Mouse (Mus musculus) gastrocnemius, adult 18-20 months (tissue): Measurements from ENCODE around the gene Efna4. TPM values are rescaled to one million over a fixed set of nuclear protein-coding genes. Genes with fewer than 3 reads are reported as not detected.

Source experiments
- DNase-seq: peaks from one replicate; pipeline ENCODE4 v3.0.0; 2021; ENCODE audit warnings: low spot score
- total RNA-seq, 2 experiments: library from RNA; stranded (reverse); gene quantifications; 2 replicates each; pipeline ENCODE4 v1.2.3; 2021

Gene Efna4
- total RNA-seq, 2 experiments from 2014 or later: not detected

GRCm38 (mm10) chr3:89331561-89331960 is 6.3 kb downstream of the Efna4 start:
- DNase-seq: no peak

GRCm38 (mm10) chr3:89330948-89331347 is 6.9 kb downstream of the Efna4 start:
- DNase-seq: no peak

DNA sequence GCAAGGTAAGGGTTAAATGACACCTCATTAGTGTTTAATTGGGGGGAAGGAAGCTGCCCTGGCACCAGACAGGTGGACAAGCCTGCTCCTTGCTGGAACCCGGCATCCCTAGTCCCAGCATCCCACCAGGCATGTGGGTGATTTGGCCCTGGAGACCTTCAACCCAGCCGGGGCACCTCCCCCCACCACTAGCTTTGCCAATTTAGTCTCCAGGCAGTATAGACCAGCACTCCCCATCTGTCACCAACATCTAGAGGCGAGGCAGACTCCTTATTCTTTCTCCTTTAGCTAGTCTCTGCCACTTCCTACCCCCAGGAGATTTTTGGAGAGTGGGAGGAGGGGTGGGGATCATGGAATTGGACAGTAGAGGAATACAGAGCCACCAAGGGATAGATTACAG is 7.5 kb downstream of the Efna4 start:
- no peak for DNase-seq

DNA sequence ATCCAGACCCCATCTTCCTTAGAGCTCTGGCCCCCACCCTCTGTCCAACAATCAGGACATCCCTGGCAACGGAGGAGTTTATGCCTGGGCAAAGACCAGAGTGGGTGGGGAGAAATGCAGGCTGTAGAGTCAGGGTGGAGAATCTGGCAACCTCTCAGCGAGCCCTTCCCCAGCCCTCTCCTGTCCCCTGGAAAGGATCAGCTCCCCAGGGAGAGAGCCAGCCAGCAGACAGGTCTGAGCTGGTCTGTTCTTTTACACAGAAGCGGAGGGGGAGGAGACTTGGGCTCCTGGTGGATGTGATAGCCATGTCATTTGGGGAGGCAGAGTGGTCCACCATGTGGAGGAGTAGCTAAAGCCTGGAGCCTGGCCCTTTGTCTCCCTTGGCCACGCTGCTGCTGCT is 9.2 kb downstream of the Efna4 start:
- no peak for DNase-seq

DNA sequence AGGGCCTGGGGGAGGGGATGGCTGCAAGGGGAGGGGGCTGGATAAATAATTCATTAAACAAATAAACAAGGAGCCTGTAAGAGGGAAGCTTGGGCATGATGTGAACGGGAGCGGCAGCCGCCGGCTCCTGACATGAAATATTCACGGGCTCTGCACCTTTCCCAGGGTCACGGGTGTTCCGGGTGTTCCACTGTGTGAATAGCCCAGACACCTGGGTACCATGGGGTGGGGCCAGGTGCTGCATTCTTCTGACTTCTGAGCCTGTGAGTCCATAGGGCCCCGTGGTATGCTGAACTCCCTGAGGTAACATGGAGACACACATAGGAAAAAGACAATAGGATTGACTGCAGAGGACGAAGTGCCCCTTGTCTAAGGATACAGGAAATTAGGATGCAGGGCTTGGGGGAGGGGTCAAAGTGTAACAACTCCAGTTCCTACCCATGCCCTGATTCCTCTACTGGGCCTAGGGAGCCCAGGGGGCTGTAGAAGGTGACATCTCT is 10.4 kb downstream of the Efna4 start:
- DNase-seq: no peak

- DNase-seq: no peak
Measured at GRCm38 (mm10) chr3:89325882-89326281, 11.9 kb downstream of the Efna4 start.

- DNase-seq: peak; percentile 56
Measured at GRCm38 (mm10) chr3:89322514-89323165, 15.2 kb downstream of the Efna4 start, which contains the start of gene Efna3. Gene Efna3, minus strand, starts transcription at chr3:89322965.

GRCm38 (mm10) chr3:89322131-89322500 is 15.7 kb downstream of the Efna4 start:
- no peak for DNase-seq

- DNase-seq: no peak
Measured at GRCm38 (mm10) chr3:89321183-89322130, 16.4 kb downstream of the Efna4 start.

- DNase-seq: no peak
Measured at GRCm38 (mm10) chr3:89320581-89321182, 17.1 kb downstream of the Efna4 start.

GRCm38 (mm10) chr3:89319591-89320350 is 18.1 kb downstream of the Efna4 start:
- DNase-seq: no peak

GRCm38 (mm10) chr3:89318971-89319590 is 18.7 kb downstream of the Efna4 start:
- no peak for DNase-seq

DNA sequence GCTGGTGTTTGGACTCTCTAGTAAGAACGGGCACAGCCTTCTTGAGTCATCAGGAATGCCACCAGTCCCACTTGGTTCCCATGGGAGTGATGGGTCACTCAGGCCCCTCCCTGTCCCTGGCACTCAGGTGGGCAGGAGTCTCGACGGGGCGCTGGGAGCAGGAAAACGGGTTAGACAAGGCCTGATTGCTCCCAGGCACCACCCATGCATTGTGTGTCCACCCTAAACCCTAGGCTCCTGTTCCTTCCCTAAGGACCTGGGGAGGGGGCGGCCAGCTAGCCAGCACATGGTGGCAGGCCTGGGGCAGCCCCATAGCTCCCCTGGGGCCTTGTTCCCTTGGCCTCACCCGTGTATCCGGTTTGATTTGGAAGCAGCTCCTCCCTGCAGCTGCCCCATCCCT is 19.5 kb downstream of the Efna4 start:
- no peak for DNase-seq

GRCm38 (mm10) chr3:89317246-89317645 is 20.6 kb downstream of the Efna4 start:
- no peak for DNase-seq

DNA sequence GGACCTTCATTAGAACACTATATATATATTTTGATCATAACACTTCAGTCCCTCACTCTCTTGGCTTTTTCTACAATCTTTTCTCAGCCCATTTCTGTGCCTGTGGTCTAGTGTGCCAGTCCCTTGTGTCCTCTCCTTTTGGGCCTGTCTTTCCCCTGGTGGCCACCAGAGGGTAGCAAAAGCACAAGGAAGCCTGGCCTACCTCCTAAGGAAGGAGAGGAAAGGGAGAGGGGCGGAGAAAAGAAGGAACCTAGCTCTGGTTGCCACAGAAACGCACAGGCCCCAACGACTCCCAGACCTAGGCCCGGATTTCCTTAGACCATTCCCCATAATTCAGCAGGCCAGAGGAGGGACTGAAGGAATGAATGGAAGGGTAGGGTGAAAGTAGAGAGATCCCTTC is 21.0 kb downstream of the Efna4 start:
- DNase-seq: peak; percentile 85

DNA sequence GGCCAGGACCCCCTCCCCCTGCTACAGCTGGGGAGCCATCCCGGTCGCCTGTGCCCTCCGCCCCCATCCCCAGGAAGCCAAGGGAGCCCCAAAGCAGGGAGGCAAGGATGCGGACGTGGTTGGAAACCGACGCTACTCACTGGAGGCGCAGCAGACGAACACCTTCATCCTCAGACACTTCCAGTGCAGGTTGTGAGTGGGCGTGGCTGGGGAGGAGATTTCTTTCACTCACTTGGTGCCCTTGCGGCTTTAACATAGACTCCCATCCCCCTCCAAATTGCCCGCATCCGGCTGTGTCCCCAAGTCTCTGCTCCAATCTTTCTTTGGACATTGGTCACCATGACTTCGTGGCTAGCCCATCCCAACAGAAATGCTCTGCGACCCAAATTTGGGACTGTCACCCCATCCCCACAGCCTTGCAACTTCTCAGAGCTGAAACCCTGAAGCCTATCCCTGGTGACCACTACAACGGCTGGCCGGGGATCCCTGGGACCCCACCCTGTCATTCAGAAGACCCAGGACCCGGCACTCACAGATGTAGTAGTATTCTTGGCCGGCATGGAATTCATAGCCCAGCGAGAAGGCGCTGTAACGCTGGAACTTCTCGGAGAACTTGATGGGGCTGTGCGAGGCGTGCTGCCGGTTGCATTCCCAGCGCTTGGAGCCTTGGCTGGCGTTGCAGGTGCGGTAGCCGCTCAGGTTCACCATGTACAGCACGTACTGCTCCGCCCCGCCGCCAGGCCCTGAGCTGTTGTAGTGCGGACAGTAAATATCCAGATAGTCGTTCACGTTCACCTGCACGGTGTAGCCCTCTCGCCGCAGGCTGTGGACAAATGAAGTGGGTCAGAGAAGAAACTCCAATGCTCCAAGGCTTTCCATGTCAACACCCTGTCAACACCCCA is 21.6 kb downstream of the Efna4 start:
- no peak for DNase-seq

DNA sequence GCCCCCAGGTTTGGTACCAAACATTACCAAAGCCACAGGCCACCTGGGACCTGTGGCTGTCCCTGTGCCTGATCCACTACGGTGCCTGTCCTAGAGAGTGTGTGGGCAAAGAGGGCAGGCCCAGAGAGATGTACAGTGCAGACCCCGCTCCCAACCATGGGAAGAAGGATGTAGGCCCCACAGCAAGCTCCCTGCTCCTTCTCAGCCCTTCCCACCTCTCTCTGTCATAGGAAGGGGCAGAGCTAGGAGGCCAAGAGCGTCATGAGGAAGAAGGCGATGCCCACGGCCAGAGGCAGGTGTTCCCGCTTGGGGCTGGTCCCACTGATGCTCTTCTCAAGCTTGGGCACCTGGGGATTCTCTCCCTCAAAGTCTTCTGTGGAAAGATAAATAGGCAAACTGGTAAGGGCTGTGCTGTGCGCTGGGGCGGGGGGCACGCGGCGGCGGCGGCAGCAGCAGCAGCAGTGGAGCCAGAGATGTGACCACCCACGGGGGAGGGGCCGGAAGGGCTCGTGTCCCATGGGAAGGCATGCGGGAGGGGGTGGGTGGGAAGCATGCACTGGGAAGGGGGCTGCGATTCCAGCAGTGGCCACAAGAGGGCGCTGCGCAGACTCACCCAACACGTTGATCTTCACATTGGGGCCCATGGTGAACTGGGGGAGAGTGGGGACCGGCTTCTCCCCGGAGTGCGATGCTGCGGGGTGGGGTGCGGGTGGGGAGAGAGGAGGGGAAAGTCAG is 22.5 kb downstream of the Efna4 start:
- peak; percentile 77 for DNase-seq

GRCm38 (mm10) chr3:89314791-89315190 is 23.0 kb downstream of the Efna4 start:
- DNase-seq: no peak

GRCm38 (mm10) chr3:89314340-89314739 is 23.5 kb downstream of the Efna4 start:
- no peak for DNase-seq
